Mouse (Mus musculus) hindbrain, embryonic 14.5 days (tissue): Measurements from ENCODE around the gene Fastkd1. TPM values are rescaled to one million over a fixed set of nuclear protein-coding genes. Genes with fewer than 3 reads are reported as not detected.
"Not testable (repeated sequence)": the region's sequence is repeated elsewhere in the genome, so short reads cannot be mapped to it uniquely, and the experiment has no call there.

Experiments
- ATAC-seq: fragments of 200-750 bp; cut with Nextera tagmentation; 2 replicates; pipeline ENCODE4 v1.8.0; 2017; ENCODE audit warnings: moderate number of reproducible peaks, mild to moderate bottlenecking, moderate TSS enrichment, moderate library complexity; ENCODE audit not compliant: low FRiP score
- DNase-seq: peaks from one replicate; pipeline ENCODE4 v3.0.0-alpha.2; 2015; ENCODE audit warnings: low spot score
- H3K27ac ChIP-seq: fragments of 300-500 bp; sonication (generic); 2 replicates; pipeline ENCODE4 v1.5.1; 2014; ENCODE audit warnings: mild to moderate bottlenecking, moderate library complexity
- H3K27me3 ChIP-seq: fragments of 300-500 bp; sonication (generic); 2 replicates; pipeline ENCODE4 v1.6.1; 2014; ENCODE audit warnings: mild to moderate bottlenecking, low read length, mixed read lengths; ENCODE audit not compliant: control insufficient read depth, insufficient read depth
- H3K36me3 ChIP-seq: fragments of 300-500 bp; sonication (generic); replicated peaks from 2 replicates; pipeline ENCODE4 v1.6.1; 2014; ENCODE audit not compliant: control insufficient read depth, insufficient read depth
- H3K4me1 ChIP-seq: fragments of 300-500 bp; sonication (generic); replicated peaks from 2 replicates; pipeline ENCODE4 v1.6.1; 2014; ENCODE audit warnings: antibody characterized with exemption, low read length, mixed read lengths; ENCODE audit not compliant: control insufficient read depth, insufficient read depth
- H3K4me2 ChIP-seq: fragments of 300-500 bp; sonication (generic); replicated peaks from 2 replicates; pipeline ENCODE4 v1.6.1; 2014; ENCODE audit warnings: mild to moderate bottlenecking, moderate library complexity
- H3K4me3 ChIP-seq: fragments of 300-500 bp; sonication (generic); replicated peaks from 2 replicates; pipeline ENCODE4 v1.5.1; 2014; ENCODE audit warnings: mild to moderate bottlenecking, low read length
- H3K9ac ChIP-seq: fragments of 300-500 bp; sonication (generic); 2 replicates; pipeline ENCODE4 v1.6.1; 2014
- H3K9me3 ChIP-seq: fragments of 300-500 bp; sonication (generic); 2 replicates; pipeline ENCODE4 v1.6.1; 2016; ENCODE audit warnings: low read length; ENCODE audit not compliant: control insufficient read depth
- WGBS: fragments of 180-500 bp; shearing (Covaris S2); extraction: QIAGEN DNeasy Blood & Tissue Kit; methylation state at CpG from one replicate; pipeline ENCODE4 v1.1.7; 2014; 5-methylcytosine and 5-hydroxymethylcytosine counted together
- polyA plus RNA-seq: library from polyadenylated mRNA; unstranded; fragments of >200 nt; fragmentation: Nextera tagmentation; extraction: Ambion mirVana; gene quantifications from 2 replicates; pipeline ENCODE4 v1.2.1, GENCODE M21; 2014

Fastkd1 gene
- polyA plus RNA-seq, 1 experiment from 2014 or later: 18.8 TPM

- no peak for DNase-seq
- no peaks in the 10 kb centered on the region for H3K9me3 ChIP-seq
Observed at GRCm38 (mm10) chr2:69679990-69680389, 33.3 kb downstream of the Fastkd1 start.

GRCm38 (mm10) chr2:69677215-69677614, 36.1 kb downstream of the Fastkd1 start:
- not testable (repeated sequence) for DNase-seq, H3K4me1 ChIP-seq, H3K9ac ChIP-seq, H3K27ac ChIP-seq, H3K4me2 ChIP-seq, ATAC-seq, H3K9me3 ChIP-seq, H3K36me3 ChIP-seq, H3K27me3 ChIP-seq, H3K4me3 ChIP-seq
- 91% methylated on average over 2 of the region's 2 CpGs for WGBS

More at GRCm38 (mm10) chr2:69679990-69680389, 33.3 kb downstream of the Fastkd1 start:
- Histone ChIP-seq H3K27me3 (no peaks in the 10 kb centered on the region), H3K4me1 (0 out of 2 replicates have a peak, but pooled peaks cover 5% of the 10 kb centered on the region), H3K27ac (no peak overlapping the region), H3K4me3 (no peak overlapping the region), H3K36me3 (0 out of 2 replicates have a peak, but pooled peaks cover 5% of the 10 kb centered on the region), H3K9ac (no peak overlapping the region), H3K4me2 (no peak overlapping the region)
- 58% methylated on average over 6 of the region's 6 CpGs for WGBS
- no peak for ATAC-seq

GRCm38 (mm10) chr2:69676713-69677112, 36.6 kb downstream of the Fastkd1 start:
- Histone ChIP-seq H3K27me3 (no peaks in the 10 kb centered on the region), H3K4me2 (no peak overlapping the region), H3K4me1 (no peaks in the 10 kb centered on the region), H3K9ac (no peak overlapping the region), H3K9me3 (no peaks in the 10 kb centered on the region), H3K36me3 (0 out of 2 replicates have a peak, but pooled peaks cover 5% of the 10 kb centered on the region), H3K27ac (no peak overlapping the region), H3K4me3 (no peak overlapping the region)
- ATAC-seq (no peak), DNase-seq (no peak)
- 74% methylated on average over 2 of the region's 2 CpGs for WGBS

- Histone ChIP-seq H3K4me3 (no peak overlapping the region), H3K4me1 (no peaks in the 10 kb centered on the region), H3K9me3 (no peaks in the 10 kb centered on the region), H3K36me3 (peaks cover 12% of the 10 kb centered on the region; the same call in 1 of the 2 replicates), H3K4me2 (no peak overlapping the region), H3K27ac (no peak overlapping the region), H3K27me3 (no peaks in the 10 kb centered on the region), H3K9ac (no peak overlapping the region)
- DNase-seq: no peak
- no peak for ATAC-seq
- 73% methylated on average over 9 of the region's 9 CpGs for WGBS
Observed at GRCm38 (mm10) chr2:69675266-69675665, 38.0 kb downstream of the Fastkd1 start.

- ATAC-seq: no peak
- WGBS: 69% methylated on average over 5 of the region's 5 CpGs
- DNase-seq: no peak
- H3K27me3 ChIP-seq: no peaks in the 10 kb centered on the region
- no peaks in the 10 kb centered on the region for H3K4me1 ChIP-seq
- H3K4me3 ChIP-seq: no peak overlapping the region
- no peak overlapping the region for H3K4me2 ChIP-seq
- no peaks in the 10 kb centered on the region for H3K9me3 ChIP-seq
- no peak overlapping the region for H3K27ac ChIP-seq
- no peak overlapping the region for H3K9ac ChIP-seq
- H3K36me3 ChIP-seq: peaks cover 8% of the 10 kb centered on the region; the same call in 1 of the 2 replicates
Observed at GRCm38 (mm10) chr2:69673723-69674122, 39.6 kb downstream of the Fastkd1 start.

- Histone ChIP-seq H3K9me3 (no peaks in the 10 kb centered on the region), H3K27ac (no peak within 1 kb of the TSS), H3K27me3 (no peaks in the 10 kb centered on the region), H3K4me1 (no peaks in the 10 kb centered on the region), H3K9ac (no peak within 1 kb of the TSS), H3K36me3 (peaks cover 30% of the 10 kb centered on the region), H3K4me3 (no peak within 1 kb of the TSS), H3K4me2 (no peak within 1 kb of the TSS)
- DNase-seq (no peak), ATAC-seq (no peak)
- WGBS: 89% methylated on average over 9 of the region's 9 CpGs
Observed at GRCm38 (mm10) chr2:69669853-69670252, 43.5 kb downstream of the Fastkd1 start, which contains the start of gene Klhl41. TSS of gene Klhl41 (plus strand) at chr2:69670120.

GRCm38 (mm10) chr2:69668414-69668813, 44.9 kb downstream of the Fastkd1 start:
- no peaks in the 10 kb centered on the region for H3K9me3 ChIP-seq
- no peaks in the 10 kb centered on the region for H3K4me1 ChIP-seq
- H3K4me2 ChIP-seq: no peak overlapping the region
- H3K36me3 ChIP-seq: peaks cover 43% of the 10 kb centered on the region
- H3K9ac ChIP-seq: no peak overlapping the region
- 63% methylated on average over 6 of the region's 6 CpGs for WGBS
- ATAC-seq: no peak
- DNase-seq: no peak
- H3K27me3 ChIP-seq: no peaks in the 10 kb centered on the region
- no peak overlapping the region for H3K4me3 ChIP-seq
- H3K27ac ChIP-seq: no peak overlapping the region

GRCm38 (mm10) chr2:69667656-69668055, 45.7 kb downstream of the Fastkd1 start:
- Histone ChIP-seq H3K9ac (no peak overlapping the region), H3K27ac (no peak overlapping the region), H3K4me2 (no peak overlapping the region), H3K4me1 (no peaks in the 10 kb centered on the region), H3K36me3 (peaks cover 50% of the 10 kb centered on the region), H3K27me3 (no peaks in the 10 kb centered on the region), H3K9me3 (no peaks in the 10 kb centered on the region), H3K4me3 (no peak overlapping the region)
- ATAC-seq: no peak
- DNase-seq: no peak
- 95% methylated on average over 4 of the region's 4 CpGs for WGBS

GRCm38 (mm10) chr2:69663827-69664476, 49.4 kb downstream of the Fastkd1 start:
- no peaks in the 10 kb centered on the region for H3K27me3 ChIP-seq
- no peak overlapping the region for H3K4me3 ChIP-seq
- ATAC-seq (no peak), DNase-seq (no peak)
- H3K27ac ChIP-seq: no peak overlapping the region
- peaks cover 75% of the 10 kb centered on the region for H3K36me3 ChIP-seq
- H3K9ac ChIP-seq: no peak overlapping the region
- H3K4me2 ChIP-seq: no peak overlapping the region
- 91% methylated on average over 13 of the region's 13 CpGs for WGBS
- H3K9me3 ChIP-seq: no peaks in the 10 kb centered on the region
- H3K4me1 ChIP-seq: no peaks in the 10 kb centered on the region
